Mouse (Mus musculus): Measurements from ENCODE around the gene N4bp2l1. TPM values are rescaled to one million over a fixed set of nuclear protein-coding genes. Genes with fewer than 3 reads are reported as not detected.
A peak's percentile ranks its signal among the peaks of the same experiment; 100 is the strongest.

Gene N4bp2l1
- polyA plus RNA-seq, 1 experiment: 29.0 TPM

DNA sequence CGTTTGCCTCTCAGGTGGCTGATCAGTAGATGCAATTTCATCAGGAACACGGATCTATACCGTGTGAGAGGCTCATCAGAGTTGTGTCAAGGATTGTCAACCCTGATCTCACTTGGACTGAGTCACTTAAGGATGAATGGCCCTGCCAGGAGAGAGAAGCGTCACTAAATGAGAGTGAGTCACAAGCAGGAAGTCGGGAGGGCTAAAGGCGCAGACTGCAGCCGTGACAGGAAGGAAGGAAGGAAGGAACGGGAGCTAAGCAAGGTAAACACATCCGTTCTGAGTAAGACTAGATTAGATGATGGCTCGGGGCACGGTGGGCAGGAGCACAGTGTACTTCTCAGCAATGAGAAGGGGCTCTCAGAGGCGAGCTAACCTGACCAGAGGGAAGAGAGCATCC, 14.7 kb upstream of the N4bp2l1 start:
- peak in 1 of 2 experiments; percentile 53 for DNase-seq (ENCODE audit: low read depth in 1 of 2, low spot score in 2 of 2)
- H3K27me3 ChIP-seq (ENCODE audit: control insufficient read depth, insufficient read depth, low read length): no peaks in the 10 kb centered on the region
- H3K27ac ChIP-seq (ENCODE audit: insufficient read depth, low read length): peak overlapping the region; percentile 70
- WGBS: 12% methylated on average over 12 of the region's 12 CpGs
- peaks cover 9% of the 10 kb centered on the region; the same call in 1 of the 2 replicates for H3K4me1 ChIP-seq (ENCODE audit: control insufficient read depth, insufficient read depth, insufficient read length)
- H3K4me3 ChIP-seq (ENCODE audit: extremely low read depth, insufficient read depth, insufficient read length): no peak overlapping the region; the same call in 1 of the 2 replicates
- TF ChIP-seq POLR2A (IDR thresholded peaks at IDR 0.05; ENCODE audit: low read depth, low read length) (no peak), CTCF (IDR thresholded peaks at IDR 0.05; ENCODE audit: extremely low read depth, insufficient read depth, insufficient read length, insufficient replicate concordance) (no peak)
- H3K36me3 ChIP-seq (ENCODE audit: control insufficient read depth, insufficient read depth, low read length): no peaks in the 10 kb centered on the region

GRCm38 (mm10) chr5:150611136-150611535, 14.1 kb upstream of the N4bp2l1 start:
- H3K27me3 ChIP-seq (ENCODE audit: control insufficient read depth, insufficient read depth, low read length): no peaks in the 10 kb centered on the region
- H3K4me3 ChIP-seq (ENCODE audit: extremely low read depth, insufficient read depth, insufficient read length): no peak overlapping the region
- DNase-seq (ENCODE audit: low read depth in 1 of 2, low spot score in 2 of 2): no peak
- H3K36me3 ChIP-seq (ENCODE audit: control insufficient read depth, insufficient read depth, low read length): no peaks in the 10 kb centered on the region
- H3K4me1 ChIP-seq (ENCODE audit: control insufficient read depth, insufficient read depth, insufficient read length): peaks cover 9% of the 10 kb centered on the region; the same call in 1 of the 2 replicates
- TF ChIP-seq CTCF (IDR thresholded peaks at IDR 0.05; ENCODE audit: extremely low read depth, insufficient read depth, insufficient read length, insufficient replicate concordance): no peak
- TF ChIP-seq POLR2A (IDR thresholded peaks at IDR 0.05; ENCODE audit: low read depth, low read length): no peak
- WGBS: 100% methylated on average over 1 of the region's 1 CpGs
- H3K27ac ChIP-seq (ENCODE audit: insufficient read depth, low read length): no peak overlapping the region

DNA sequence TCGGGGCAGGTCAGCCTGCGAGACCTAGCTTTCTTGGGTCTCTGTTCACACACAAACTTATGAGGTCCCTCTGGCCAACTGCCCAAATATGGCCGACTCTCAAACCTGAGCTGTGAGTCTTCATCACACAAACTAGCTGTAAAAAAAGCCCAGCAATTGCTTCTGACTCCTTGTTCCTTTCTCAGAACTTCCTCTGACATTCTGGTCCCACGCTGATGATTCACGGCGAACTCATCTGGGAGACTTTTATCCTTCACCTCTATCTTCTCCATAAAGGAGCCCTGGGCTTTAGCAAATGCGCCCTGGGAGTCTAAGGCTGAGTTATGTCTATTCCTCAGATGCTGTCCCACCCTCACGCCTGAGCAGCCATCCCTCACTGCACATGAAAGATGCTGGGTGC, 10.6 kb upstream of the N4bp2l1 start:
- DNase-seq (ENCODE audit: low read depth in 1 of 2, low spot score in 2 of 2): no peak
- H3K4me3 ChIP-seq (ENCODE audit: extremely low read depth, insufficient read depth, insufficient read length): no peak overlapping the region
- H3K27me3 ChIP-seq (ENCODE audit: control insufficient read depth, insufficient read depth, low read length): no peaks in the 10 kb centered on the region
- WGBS: 93% methylated on average over 8 of the region's 8 CpGs
- H3K27ac ChIP-seq (ENCODE audit: insufficient read depth, low read length): no peak overlapping the region
- H3K36me3 ChIP-seq (ENCODE audit: control insufficient read depth, insufficient read depth, low read length): no peaks in the 10 kb centered on the region
- TF ChIP-seq CTCF (IDR thresholded peaks at IDR 0.05; ENCODE audit: extremely low read depth, insufficient read depth, insufficient read length, insufficient replicate concordance): no peak
- TF ChIP-seq POLR2A (IDR thresholded peaks at IDR 0.05; ENCODE audit: low read depth, low read length): no peak
- H3K4me1 ChIP-seq (ENCODE audit: control insufficient read depth, insufficient read depth, insufficient read length): peaks cover 9% of the 10 kb centered on the region; the same call in 1 of the 2 replicates

DNA sequence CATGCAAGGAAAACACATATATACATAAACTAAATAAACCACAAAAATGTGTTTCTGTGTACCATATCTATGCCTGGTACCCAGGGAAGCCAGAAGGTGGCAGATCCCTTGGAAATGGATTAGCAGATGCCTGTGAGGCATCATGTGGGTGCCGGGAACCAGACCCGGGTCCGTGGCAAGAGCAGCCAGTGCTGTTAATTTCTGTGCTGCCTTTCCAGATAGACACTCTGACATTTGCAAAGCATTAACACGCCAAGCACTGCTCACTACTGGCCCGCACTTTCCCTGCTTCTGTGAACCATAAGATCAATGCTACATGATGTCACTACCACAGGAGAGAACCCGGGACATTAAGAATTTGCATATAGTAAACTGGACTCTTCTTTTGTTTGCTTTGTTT, 9.1 kb upstream of the N4bp2l1 start:
- Histone ChIP-seq H3K36me3 (ENCODE audit: control insufficient read depth, insufficient read depth, low read length) (no peaks in the 10 kb centered on the region), H3K4me3 (ENCODE audit: extremely low read depth, insufficient read depth, insufficient read length) (no peak overlapping the region), H3K27me3 (ENCODE audit: control insufficient read depth, insufficient read depth, low read length) (no peaks in the 10 kb centered on the region), H3K4me1 (ENCODE audit: control insufficient read depth, insufficient read depth, insufficient read length) (no peaks in the 10 kb centered on the region; the same call in 1 of the 2 replicates), H3K27ac (ENCODE audit: insufficient read depth, low read length) (no peak overlapping the region)
- no peak for TF ChIP-seq CTCF (IDR thresholded peaks at IDR 0.05; ENCODE audit: extremely low read depth, insufficient read depth, insufficient read length, insufficient replicate concordance)
- no peak for TF ChIP-seq POLR2A (IDR thresholded peaks at IDR 0.05; ENCODE audit: low read depth, low read length)
- DNase-seq (ENCODE audit: low read depth in 1 of 2, low spot score in 2 of 2): no peak
- WGBS: 95% methylated on average over 6 of the region's 6 CpGs

DNA sequence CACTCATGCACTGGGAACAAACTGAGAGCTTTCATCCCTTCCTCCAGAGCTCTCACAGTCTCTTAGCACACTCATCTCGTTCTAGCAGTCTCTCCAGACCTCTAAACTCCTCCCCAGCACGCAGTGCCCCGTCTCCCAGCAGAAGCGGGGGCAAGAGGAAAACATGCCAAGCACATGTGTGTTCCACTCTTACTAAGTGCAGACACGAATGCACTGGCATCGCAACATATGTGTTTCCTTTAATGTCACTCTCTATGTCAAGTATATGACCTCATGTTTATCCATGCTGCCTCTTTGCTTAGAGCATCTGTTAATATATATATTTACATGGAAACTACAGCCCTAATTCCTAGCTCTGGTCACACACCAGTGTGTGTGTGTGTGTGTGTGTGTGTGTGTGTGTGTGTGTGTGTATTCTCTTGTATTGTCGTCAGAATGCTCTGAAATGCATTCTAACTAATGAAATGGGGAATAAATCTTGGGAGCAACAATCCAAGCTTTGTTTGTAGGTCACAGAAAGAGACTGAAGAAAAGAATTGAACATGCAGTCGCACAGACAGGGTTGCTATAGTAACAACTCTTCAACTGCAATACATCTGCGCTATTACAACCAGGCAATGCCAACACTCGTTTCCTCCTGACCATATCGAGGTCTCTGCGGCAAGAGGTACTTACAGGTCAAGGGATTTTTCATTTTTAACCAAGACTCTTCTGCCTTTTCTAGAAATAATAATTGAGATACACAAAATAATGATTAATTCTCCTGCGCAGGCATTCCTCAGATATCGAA, 4.6 kb upstream of the N4bp2l1 start:
- no peak for TF ChIP-seq POLR2A (IDR thresholded peaks at IDR 0.05; ENCODE audit: low read depth, low read length)
- no peak for TF ChIP-seq CTCF (IDR thresholded peaks at IDR 0.05; ENCODE audit: extremely low read depth, insufficient read depth, insufficient read length, insufficient replicate concordance)
- 69% methylated on average over 14 of the region's 14 CpGs for WGBS
- Histone ChIP-seq H3K27ac (ENCODE audit: insufficient read depth, low read length) (peak overlapping the region; percentile 90), H3K36me3 (ENCODE audit: control insufficient read depth, insufficient read depth, low read length) (no peaks in the 10 kb centered on the region), H3K27me3 (ENCODE audit: control insufficient read depth, insufficient read depth, low read length) (no peaks in the 10 kb centered on the region), H3K4me1 (ENCODE audit: control insufficient read depth, insufficient read depth, insufficient read length) (peaks cover 13% of the 10 kb centered on the region), H3K4me3 (ENCODE audit: extremely low read depth, insufficient read depth, insufficient read length) (peak overlapping the region; percentile 50; the same call in 1 of the 2 replicates)
- DNase-seq (ENCODE audit: low read depth in 1 of 2, low spot score in 2 of 2): no peak

GRCm38 (mm10) chr5:150600554-150601440, 3.8 kb upstream of the N4bp2l1 start:
- no peaks in the 10 kb centered on the region for H3K36me3 ChIP-seq (ENCODE audit: control insufficient read depth, insufficient read depth, low read length)
- peak overlapping the region; percentile 50 for H3K4me3 ChIP-seq (ENCODE audit: extremely low read depth, insufficient read depth, insufficient read length)
- DNase-seq (ENCODE audit: low read depth in 1 of 2, low spot score in 2 of 2): peak in 1 of 2 experiments; percentile 44
- TF ChIP-seq POLR2A (IDR thresholded peaks at IDR 0.05; ENCODE audit: low read depth, low read length): peak; percentile 39; the same call in 1 of the 2 replicates
- TF ChIP-seq CTCF (IDR thresholded peaks at IDR 0.05; ENCODE audit: extremely low read depth, insufficient read depth, insufficient read length, insufficient replicate concordance): no peak
- no peaks in the 10 kb centered on the region for H3K27me3 ChIP-seq (ENCODE audit: control insufficient read depth, insufficient read depth, low read length)
- peak overlapping the region; percentile 90 for H3K27ac ChIP-seq (ENCODE audit: insufficient read depth, low read length)
- WGBS: 11% methylated on average over 20 of the region's 20 CpGs
- H3K4me1 ChIP-seq (ENCODE audit: control insufficient read depth, insufficient read depth, insufficient read length): peaks cover 18% of the 10 kb centered on the region
